Mouse (Mus musculus): ENCODE data around the gene Lypd6. TPM values are rescaled to one million over a fixed set of nuclear protein-coding genes. Genes with fewer than 3 reads are reported as not detected.

Lypd6 gene
- 5.3 and 10.4 TPM in 2 replicates for polyA plus RNA-seq (2012; rRNA removed)

GRCm38 (mm10) chr2:50066246-50066967 is at the start of gene Lypd6:
TSS of gene Lypd6 (plus strand) at chr2:50066429.

Other genes with a start within 250 kb of the Lypd6 start
- 52.6 and 58.4 TPM in 2 replicates for gene Mmadhc, start 230.4 kb downstream of the Lypd6 start, polyA plus RNA-seq (2012; rRNA removed)